Mouse (Mus musculus) urinary bladder, postnatal 10 days (tissue): ENCODE measurements around the gene Gpd2.

Experiments used
- DNase-seq: peaks from one replicate; pipeline ENCODE4 v3.0.0; 2022; ENCODE audit warnings: low spot score

Gene Gpd2

GRCm38 (mm10) chr2:57237475-57237919 is at the start of gene Gpd2:
TSS of gene Gpd2 (plus strand) at chr2:57237635.
- DNase-seq = no peak

- DNase-seq = no peak
Measured at GRCm38 (mm10) chr2:57188237-57188636, 49.2 kb upstream of the Gpd2 start.

GRCm38 (mm10) chr2:57190884-57191283 is 46.6 kb upstream of the Gpd2 start:
- no peak for DNase-seq

GRCm38 (mm10) chr2:57199046-57199445 is 38.4 kb upstream of the Gpd2 start:
- no peak for DNase-seq

GRCm38 (mm10) chr2:57208472-57209083 is 28.9 kb upstream of the Gpd2 start:
- no peak for DNase-seq

- DNase-seq = no peak
Measured at GRCm38 (mm10) chr2:57211049-57212001, 26.1 kb upstream of the Gpd2 start.

GRCm38 (mm10) chr2:57213364-57213763 is 24.1 kb upstream of the Gpd2 start:
- DNase-seq = no peak

- no peak for DNase-seq
Measured at GRCm38 (mm10) chr2:57223288-57224026, 14.0 kb upstream of the Gpd2 start.

GRCm38 (mm10) chr2:57225236-57225635 is 12.2 kb upstream of the Gpd2 start:
- no peak for DNase-seq

- DNase-seq = no peak
Measured at GRCm38 (mm10) chr2:57227425-57227824, 10.0 kb upstream of the Gpd2 start.

GRCm38 (mm10) chr2:57229647-57230240 is 7.7 kb upstream of the Gpd2 start:
- DNase-seq = no peak

- no peak for DNase-seq
Measured at GRCm38 (mm10) chr2:57231432-57231831, 6.0 kb upstream of the Gpd2 start.

GRCm38 (mm10) chr2:57232328-57232727 is 5.1 kb upstream of the Gpd2 start:
- no peak for DNase-seq

GRCm38 (mm10) chr2:57236246-57236645 is 1.2 kb upstream of the Gpd2 start:
- DNase-seq = no peak

GRCm38 (mm10) chr2:57237026-57237425 is 409 bp upstream of the Gpd2 start:
- DNase-seq = no peak

GRCm38 (mm10) chr2:57237920-57238613 is 632 bp downstream of the Gpd2 start:
- peak; percentile 57 for DNase-seq

- DNase-seq = no peak
Measured at GRCm38 (mm10) chr2:57238614-57239165, 1.3 kb downstream of the Gpd2 start.

- DNase-seq = no peak
Measured at GRCm38 (mm10) chr2:57239356-57239755, 1.9 kb downstream of the Gpd2 start.

GRCm38 (mm10) chr2:57243987-57244386 is 6.6 kb downstream of the Gpd2 start:
- no peak for DNase-seq

GRCm38 (mm10) chr2:57245721-57246328 is 8.4 kb downstream of the Gpd2 start:
- no peak for DNase-seq

GRCm38 (mm10) chr2:57250113-57250512 is 12.7 kb downstream of the Gpd2 start:
- no peak for DNase-seq
